Mouse (Mus musculus) stomach, embryonic 16.5 days (tissue): ENCODE measurements around the gene Mgat5b. TPM values are rescaled to one million over a fixed set of nuclear protein-coding genes. Genes with fewer than 3 reads are reported as not detected.
A peak's percentile ranks its signal among the peaks of the same experiment; 100 is the strongest.
"Not testable (repeated sequence)": the region's sequence is repeated elsewhere in the genome, so short reads cannot be mapped to it uniquely, and the experiment has no call there.

Experiments
- ATAC-seq: fragments of 200-750 bp; cut with Nextera tagmentation; 2 replicates; pipeline ENCODE4 v1.8.0; 2017; ENCODE audit warnings: moderate number of reproducible peaks, moderate TSS enrichment; ENCODE audit not compliant: insufficient read depth, low FRiP score
- H3K27ac ChIP-seq: fragments of 300-500 bp; sonication (generic); 2 replicates; pipeline ENCODE4 v1.5.1; 2014; ENCODE audit warnings: low read length
- H3K27me3 ChIP-seq: fragments of 300-500 bp; sonication (generic); 2 replicates; pipeline ENCODE4 v1.6.1; 2014; ENCODE audit warnings: low read length, control low read depth, mixed read lengths; ENCODE audit not compliant: control insufficient read depth, insufficient read depth
- H3K36me3 ChIP-seq: fragments of 300-500 bp; sonication (generic); 2 replicates; pipeline ENCODE4 v1.6.1; 2014; ENCODE audit warnings: low read length; ENCODE audit not compliant: control insufficient read depth, insufficient read depth
- H3K4me1 ChIP-seq: fragments of 300-500 bp; sonication (generic); 2 replicates; pipeline ENCODE4 v1.6.1; 2014; ENCODE audit warnings: low read length, control low read depth, mixed read lengths; ENCODE audit not compliant: control insufficient read depth, insufficient read depth
- H3K4me2 ChIP-seq: fragments of 300-500 bp; sonication (generic); 2 replicates; pipeline ENCODE4 v1.6.1; 2014; ENCODE audit warnings: low read depth, low read length, mixed read lengths
- H3K4me3 ChIP-seq: fragments of 300-500 bp; sonication (generic); replicated peaks from 2 replicates; pipeline ENCODE4 v1.5.1; 2014; ENCODE audit warnings: mild to moderate bottlenecking, low read length
- H3K9ac ChIP-seq: fragments of 300-500 bp; sonication (generic); 2 replicates; pipeline ENCODE4 v1.6.1; 2014; ENCODE audit warnings: low read length
- H3K9me3 ChIP-seq: fragments of 300-500 bp; sonication (generic); replicated peaks from 2 replicates; pipeline ENCODE4 v1.6.1; 2016; ENCODE audit warnings: low read length, control low read depth; ENCODE audit not compliant: control insufficient read depth
- WGBS: fragments of 180-500 bp; shearing (Covaris S2); extraction: QIAGEN DNeasy Blood & Tissue Kit; methylation state at CpG from one replicate; pipeline ENCODE4 v1.1.7; 2014; 5-methylcytosine and 5-hydroxymethylcytosine counted together
- polyA plus RNA-seq: library from polyadenylated mRNA; unstranded; fragments of >200 nt; fragmentation: Nextera tagmentation; extraction: Ambion mirVana; gene quantifications from 2 replicates; pipeline ENCODE4 v1.2.1, GENCODE M21; 2015

Gene Mgat5b
- polyA plus RNA-seq, 1 experiment from 2014 or later: 0.50 TPM

DNA sequence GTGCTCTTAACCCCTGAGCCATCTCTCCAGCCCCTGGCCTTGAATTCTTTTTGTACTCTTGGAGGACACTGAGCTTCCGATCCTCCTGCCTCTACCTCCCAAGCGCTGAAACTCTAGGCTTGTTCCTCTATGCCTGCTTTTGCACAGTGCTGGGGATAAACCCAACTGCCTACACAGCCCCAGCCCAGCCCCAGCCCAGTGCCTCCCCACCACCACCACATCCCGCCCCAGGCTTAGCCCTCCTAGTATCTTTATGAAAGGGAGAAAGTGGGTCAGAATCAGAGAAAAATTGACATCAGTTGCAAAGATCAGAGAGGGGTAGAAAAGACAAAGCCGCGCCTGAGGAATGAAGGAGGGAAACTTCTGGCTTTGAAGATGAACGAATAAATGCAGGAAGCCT lies 34.6 kb upstream of the Mgat5b start:
- H3K9ac ChIP-seq: no peak overlapping the region
- H3K36me3 ChIP-seq: no peaks in the 10 kb centered on the region
- no peak overlapping the region for H3K4me2 ChIP-seq
- peaks cover 6% of the 10 kb centered on the region; the same call in 1 of the 2 replicates for H3K4me1 ChIP-seq
- H3K27ac ChIP-seq: no peak overlapping the region
- H3K9me3 ChIP-seq: no peaks in the 10 kb centered on the region
- H3K27me3 ChIP-seq: no peaks in the 10 kb centered on the region
- no peak overlapping the region for H3K4me3 ChIP-seq
- 87% methylated on average over 6 of the region's 6 CpGs for WGBS
- no peak for ATAC-seq

DNA sequence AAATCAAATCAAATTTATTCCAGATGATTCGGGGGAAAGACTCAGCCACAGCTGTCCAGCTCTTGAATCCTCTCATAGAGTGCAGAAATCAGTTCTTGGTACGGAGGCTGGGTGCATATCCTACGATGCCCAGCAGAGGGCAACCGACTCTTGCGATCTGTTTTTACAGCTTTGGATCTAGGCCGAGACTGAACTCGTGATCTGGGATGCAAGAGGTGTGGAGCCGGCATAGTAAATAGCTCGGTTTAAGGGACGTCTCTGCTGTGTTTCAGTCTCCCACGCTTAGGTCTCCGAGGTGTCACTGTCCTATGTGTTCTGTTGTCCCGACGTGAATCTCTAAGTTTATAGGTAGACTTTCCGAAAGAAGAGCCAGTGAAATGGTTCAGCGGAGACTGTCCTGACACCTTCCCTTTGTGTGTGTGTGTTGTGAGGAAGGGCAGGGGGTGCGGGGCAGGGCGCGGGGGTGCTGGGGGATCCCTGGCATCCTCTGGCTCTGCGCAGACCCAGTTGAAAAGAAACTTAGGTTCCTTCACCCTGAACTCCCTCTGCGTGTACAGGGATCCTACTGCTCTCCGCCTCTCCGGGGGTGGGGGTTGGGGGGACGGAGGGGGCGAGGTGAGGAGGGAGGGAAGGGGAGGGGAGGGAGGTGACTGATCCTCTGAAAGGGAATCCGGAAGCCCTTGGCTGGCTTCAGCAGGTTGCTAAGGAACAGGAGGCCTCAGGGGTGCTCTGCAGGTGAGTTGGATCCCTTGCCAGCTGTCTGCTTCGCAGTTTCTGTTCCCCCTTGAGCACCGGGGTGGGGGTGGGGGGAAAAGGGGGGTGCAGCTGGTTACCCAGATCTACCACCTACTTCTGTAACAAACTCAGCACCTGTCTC lies 33.1 kb upstream of the Mgat5b start:
- 4% methylated on average over 28 of the region's 28 CpGs for WGBS
- no peaks in the 10 kb centered on the region for H3K27me3 ChIP-seq
- H3K4me3 ChIP-seq: peak overlapping the region; percentile 25
- peaks cover 6% of the 10 kb centered on the region; the same call in 1 of the 2 replicates for H3K4me1 ChIP-seq
- ATAC-seq: no peak
- no peak overlapping the region for H3K27ac ChIP-seq
- no peaks in the 10 kb centered on the region for H3K9me3 ChIP-seq
- peak overlapping the region; percentile 40; the same call in 1 of the 2 replicates for H3K9ac ChIP-seq
- peak overlapping the region; percentile 56 for H3K4me2 ChIP-seq
- no peaks in the 10 kb centered on the region for H3K36me3 ChIP-seq

DNA sequence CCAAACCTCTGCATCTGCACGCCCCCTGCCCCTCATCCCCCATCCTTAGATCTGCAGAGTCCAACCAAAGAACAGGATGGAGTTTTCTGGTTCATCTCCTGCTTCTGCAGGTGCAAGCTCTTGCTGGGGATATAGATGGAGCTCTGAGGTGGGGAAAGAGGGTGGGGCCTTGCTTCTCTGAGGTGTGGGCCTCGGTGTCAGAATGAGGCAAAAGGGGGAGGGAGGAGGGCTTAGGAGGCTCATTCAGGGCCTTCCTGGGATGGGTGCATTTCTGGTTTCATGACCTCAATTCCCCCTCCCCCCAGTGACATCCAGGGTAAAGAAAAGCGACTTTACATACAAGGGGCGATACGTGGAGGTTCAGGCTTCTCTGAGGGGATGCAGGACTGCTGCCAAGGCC lies 31.5 kb upstream of the Mgat5b start:
- Histone ChIP-seq H3K27ac (no peak overlapping the region), H3K27me3 (no peaks in the 10 kb centered on the region), H3K36me3 (no peaks in the 10 kb centered on the region), H3K4me2 (no peak overlapping the region), H3K9ac (no peak overlapping the region), H3K4me1 (peaks cover 6% of the 10 kb centered on the region; the same call in 1 of the 2 replicates), H3K9me3 (no peaks in the 10 kb centered on the region), H3K4me3 (no peak overlapping the region)
- 51% methylated on average over 5 of the region's 5 CpGs for WGBS
- no peak for ATAC-seq

GRCm38 (mm10) chr11:116893532-116894442 lies 24.9 kb upstream of the Mgat5b start:
- Histone ChIP-seq H3K4me1 (no peaks in the 10 kb centered on the region), H3K9me3 (no peaks in the 10 kb centered on the region), H3K4me2 (no peak overlapping the region), H3K27me3 (no peaks in the 10 kb centered on the region), H3K9ac (no peak overlapping the region), H3K27ac (no peak overlapping the region), H3K36me3 (no peaks in the 10 kb centered on the region), H3K4me3 (no peak overlapping the region)
- peak; percentile 41; the same call in 1 of the 2 replicates for ATAC-seq
- WGBS: 38% methylated on average over 19 of the region's 19 CpGs

DNA sequence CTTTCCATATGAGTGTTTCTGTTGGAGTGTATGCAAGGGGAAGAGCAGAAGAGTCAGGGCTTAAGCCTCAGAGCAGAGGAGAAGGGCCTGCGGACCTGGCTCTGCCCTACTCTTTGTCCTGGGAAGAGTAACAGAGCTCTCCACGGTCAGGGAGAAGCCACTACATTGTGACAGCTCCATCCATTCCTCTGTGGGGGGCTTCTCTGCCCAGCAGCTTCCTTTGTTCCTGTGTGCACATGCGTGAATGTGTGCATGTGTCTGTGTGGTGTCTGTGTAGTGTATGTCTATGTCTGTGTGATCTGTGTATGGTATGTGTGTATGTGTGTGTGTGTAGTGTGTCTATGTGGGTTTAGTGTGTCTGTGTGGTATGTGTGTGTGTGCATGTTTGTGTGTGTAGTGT lies 23.3 kb upstream of the Mgat5b start:
- no peak for ATAC-seq
- Histone ChIP-seq H3K27me3 (no peaks in the 10 kb centered on the region), H3K36me3 (no peaks in the 10 kb centered on the region), H3K9ac (no peak overlapping the region), H3K4me2 (no peak overlapping the region), H3K4me1 (no peaks in the 10 kb centered on the region), H3K4me3 (no peak overlapping the region), H3K27ac (no peak overlapping the region), H3K9me3 (no peaks in the 10 kb centered on the region)
- 77% methylated on average over 3 of the region's 3 CpGs for WGBS

- Histone ChIP-seq H3K4me2 (no peak overlapping the region), H3K36me3 (no peaks in the 10 kb centered on the region), H3K27ac (no peak overlapping the region), H3K27me3 (no peaks in the 10 kb centered on the region), H3K9ac (no peak overlapping the region), H3K4me1 (no peaks in the 10 kb centered on the region), H3K4me3 (no peak overlapping the region), H3K9me3 (no peaks in the 10 kb centered on the region)
- WGBS: 90% methylated on average over 12 of the region's 12 CpGs
- no peak for ATAC-seq
Measured at GRCm38 (mm10) chr11:116899247-116899646, 19.4 kb upstream of the Mgat5b start.

- not testable (repeated sequence) for H3K4me3 ChIP-seq, H3K36me3 ChIP-seq, H3K27ac ChIP-seq, H3K4me1 ChIP-seq, H3K9ac ChIP-seq, H3K4me2 ChIP-seq, H3K9me3 ChIP-seq, ATAC-seq
- 86% methylated on average over 10 of the region's 10 CpGs for WGBS
- peaks cover 12% of the 10 kb centered on the region; the same call in 1 of the 2 replicates for H3K27me3 ChIP-seq
Measured at GRCm38 (mm10) chr11:116902588-116902987, 16.1 kb upstream of the Mgat5b start.

DNA sequence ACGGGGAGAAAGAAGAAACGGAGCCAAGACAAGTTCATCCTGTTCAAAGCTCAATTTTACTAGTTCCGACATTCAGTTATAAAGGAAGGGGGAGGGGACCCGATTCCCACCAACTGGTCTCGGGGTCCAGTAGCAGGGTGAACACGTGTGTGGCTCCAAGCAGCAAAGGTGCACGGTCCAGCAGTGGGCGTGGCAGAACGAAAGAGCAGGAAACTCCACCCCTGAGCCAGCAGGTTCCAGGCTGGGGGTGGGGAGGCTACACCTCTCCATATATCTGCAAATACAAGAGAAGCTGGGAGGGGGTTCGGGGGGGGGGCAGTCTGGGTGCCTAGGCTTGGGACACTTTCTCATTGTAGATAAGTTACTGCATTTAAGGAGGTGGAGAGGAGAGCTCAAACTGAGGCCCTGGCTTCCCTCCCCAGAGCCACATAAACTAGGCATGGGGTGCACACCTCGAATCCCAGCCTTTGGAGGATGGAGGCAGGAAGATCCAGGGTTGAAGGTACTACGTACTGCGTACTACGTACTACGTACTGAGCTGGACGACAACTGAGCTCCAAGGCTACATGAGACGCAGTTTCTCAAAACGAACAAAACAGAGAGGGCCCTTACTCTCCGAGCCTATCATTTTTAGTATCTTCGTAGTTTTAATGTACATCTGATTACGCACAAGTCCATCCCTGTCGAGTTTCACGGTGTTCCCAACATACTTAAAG lies 12.8 kb upstream of the Mgat5b start:
- Histone ChIP-seq H3K27ac (no peak overlapping the region), H3K9me3 (no peaks in the 10 kb centered on the region), H3K27me3 (peaks cover 12% of the 10 kb centered on the region; the same call in 1 of the 2 replicates), H3K4me1 (0 out of 2 replicates have a peak, but pooled peaks cover 3% of the 10 kb centered on the region), H3K36me3 (no peaks in the 10 kb centered on the region), H3K4me2 (peak overlapping the region; percentile 55), H3K9ac (no peak overlapping the region), H3K4me3 (peak overlapping the region; percentile 28)
- 6% methylated on average over 23 of the region's 23 CpGs for WGBS
- no peak for ATAC-seq
